Mouse (Mus musculus) liver, postnatal 0 days (tissue): ENCODE results near the gene Ptprg. TPM values are rescaled to one million over a fixed set of nuclear protein-coding genes. Genes with fewer than 3 reads are reported as not detected.

ENCODE experiments used
- ATAC-seq: fragments of 200-750 bp; cut with Nextera tagmentation; 2 replicates; pipeline ENCODE4 v1.8.0; 2017; ENCODE audit warnings: mild to moderate bottlenecking, moderate library complexity
- DNase-seq: peaks from one replicate; pipeline ENCODE4 v3.0.0-alpha.2; 2016
- H3K27ac ChIP-seq: fragments of 300-500 bp; sonication (generic); 2 replicates; pipeline ENCODE4 v1.5.1; 2014; ENCODE audit warnings: antibody characterized with exemption, moderate library complexity, mild to moderate bottlenecking, low read depth
- H3K27me3 ChIP-seq: fragments of 300-500 bp; sonication (generic); 2 replicates; pipeline ENCODE4 v1.6.1; 2014; ENCODE audit warnings: low read length, control low read depth, mixed read lengths; ENCODE audit not compliant: insufficient read depth
- H3K36me3 ChIP-seq: fragments of 300-500 bp; sonication (generic); replicated peaks from 2 replicates; pipeline ENCODE4 v1.6.1; 2014; ENCODE audit warnings: mild to moderate bottlenecking, control low read depth, low read length, moderate library complexity, mixed read lengths; ENCODE audit not compliant: insufficient read depth
- H3K4me1 ChIP-seq: fragments of 300-500 bp; sonication (generic); 2 replicates; pipeline ENCODE4 v1.6.1; 2014; ENCODE audit warnings: antibody characterized with exemption, mild to moderate bottlenecking, control low read depth; ENCODE audit not compliant: insufficient read depth
- H3K4me2 ChIP-seq: fragments of 300-500 bp; sonication (generic); 2 replicates; pipeline ENCODE4 v1.6.1; 2014; ENCODE audit warnings: low read depth, mild to moderate bottlenecking, low read length, moderate library complexity, mixed read lengths
- H3K4me3 ChIP-seq: fragments of 300-500 bp; sonication (generic); 2 replicates; pipeline ENCODE4 v1.5.1; 2014; ENCODE audit warnings: low read depth, low read length
- H3K9ac ChIP-seq: fragments of 300-500 bp; sonication (generic); replicated peaks from 2 replicates; pipeline ENCODE4 v1.6.1; 2014; ENCODE audit warnings: mild to moderate bottlenecking, moderate library complexity
- H3K9me3 ChIP-seq: fragments of 300-500 bp; sonication (generic); 2 replicates; pipeline ENCODE4 v1.6.1; 2016; ENCODE audit warnings: mild to moderate bottlenecking, control low read depth, low read length, mixed read lengths
- CTCF ChIP-seq: sonication (generic); IDR thresholded peaks from 2 replicates; pipeline ENCODE4 v1.5.1; 2016; ENCODE audit warnings: antibody characterized with exemption, low read depth
- EP300 ChIP-seq: IDR thresholded peaks from 2 replicates; pipeline ENCODE4 v1.6.1; 2016; ENCODE audit warnings: antibody characterized with exemption, low read depth, mild to moderate bottlenecking
- WGBS: fragments of 180-500 bp; shearing (Covaris S2); extraction: QIAGEN DNeasy Blood & Tissue Kit; methylation state at CpG from one replicate; pipeline ENCODE4 v1.1.7; 2014; ENCODE audit not compliant: insufficient replicate concordance; 5-methylcytosine and 5-hydroxymethylcytosine counted together
- polyA plus RNA-seq: library from polyadenylated mRNA; unstranded; fragments of >200 nt; fragmentation: Nextera tagmentation; extraction: Ambion mirVana; gene quantifications from 2 replicates; pipeline ENCODE4 v1.2.1, GENCODE M21; 2015

Gene Ptprg
- polyA plus RNA-seq, 1 experiment from 2014 or later, result 2.7 TPM

DNA sequence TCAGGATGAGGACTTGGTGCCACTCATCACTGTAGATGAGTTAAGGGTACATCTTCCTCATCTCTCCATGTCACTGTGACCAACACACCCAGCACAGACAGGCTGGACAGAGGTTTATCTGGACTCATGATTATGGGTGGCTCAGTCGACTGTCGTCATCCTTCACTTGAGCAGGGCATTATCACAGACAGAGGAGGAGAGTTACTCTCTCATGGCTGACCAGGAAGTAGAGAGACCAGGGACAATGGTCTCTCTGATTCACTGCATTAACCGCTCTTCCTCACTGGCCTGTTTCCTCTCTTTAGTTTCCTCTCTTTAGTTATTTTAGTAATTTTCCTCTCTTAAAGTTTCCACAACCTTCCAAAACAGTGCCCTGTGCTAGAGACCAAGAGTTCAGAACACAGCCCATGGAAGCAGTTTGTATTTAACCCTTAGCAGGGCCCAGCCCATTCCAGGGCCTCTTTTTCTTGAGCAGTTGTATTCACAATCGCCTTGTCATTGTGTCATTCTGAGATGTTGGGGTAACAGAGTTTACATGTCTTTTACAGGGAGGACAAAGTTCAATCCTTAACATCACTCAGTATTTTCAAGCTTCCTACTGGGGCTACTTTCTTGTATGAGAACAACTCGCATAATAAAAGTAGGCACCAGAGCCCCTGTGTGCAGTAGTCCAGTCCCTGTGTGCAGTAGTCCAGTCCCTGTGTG, 31.7 kb downstream of the Ptprg start:
- Histone ChIP-seq H3K4me2 (no peak overlapping the region), H3K9ac (no peak overlapping the region), H3K27ac (no peak overlapping the region), H3K9me3 (no peaks in the 10 kb centered on the region; the same call in 1 of the 2 replicates), H3K4me3 (no peak overlapping the region), H3K27me3 (no peaks in the 10 kb centered on the region), H3K4me1 (no peaks in the 10 kb centered on the region), H3K36me3 (no peaks in the 10 kb centered on the region)
- ATAC-seq (no peak), DNase-seq (no peak)
- TF ChIP-seq CTCF, result no peak
- TF ChIP-seq EP300, result no peak
- WGBS, result 58% methylated on average over 5 of the region's 5 CpGs

DNA sequence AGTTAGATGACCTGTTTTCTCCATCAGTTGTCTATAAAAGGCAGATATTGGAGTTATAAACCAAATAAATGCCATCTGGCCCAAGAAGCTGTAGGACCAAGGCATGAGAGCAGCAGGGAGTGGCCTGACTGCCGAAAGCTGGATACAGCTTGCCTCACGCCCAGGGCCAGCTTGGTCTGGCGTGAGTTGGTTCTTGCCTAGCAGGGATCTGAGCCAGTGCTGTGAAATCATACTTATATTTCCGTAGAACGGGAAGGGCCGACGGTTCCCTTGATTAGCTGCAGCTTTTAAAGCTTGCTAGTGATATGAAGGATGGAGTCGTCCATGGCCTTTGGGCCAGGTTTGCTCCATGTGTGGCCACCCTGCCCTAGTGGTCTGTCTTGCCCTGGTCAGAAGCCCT, 37.1 kb downstream of the Ptprg start:
- Histone ChIP-seq H3K4me2 (no peak overlapping the region), H3K27ac (no peak overlapping the region), H3K4me3 (no peak overlapping the region), H3K9ac (no peak overlapping the region), H3K4me1 (no peaks in the 10 kb centered on the region), H3K9me3 (no peaks in the 10 kb centered on the region), H3K27me3 (no peaks in the 10 kb centered on the region), H3K36me3 (no peaks in the 10 kb centered on the region)
- TF ChIP-seq EP300, result no peak
- TF ChIP-seq CTCF, result no peak
- no peak for ATAC-seq
- WGBS, result 80% methylated on average over 8 of the region's 8 CpGs
- DNase-seq, result no peak

DNA sequence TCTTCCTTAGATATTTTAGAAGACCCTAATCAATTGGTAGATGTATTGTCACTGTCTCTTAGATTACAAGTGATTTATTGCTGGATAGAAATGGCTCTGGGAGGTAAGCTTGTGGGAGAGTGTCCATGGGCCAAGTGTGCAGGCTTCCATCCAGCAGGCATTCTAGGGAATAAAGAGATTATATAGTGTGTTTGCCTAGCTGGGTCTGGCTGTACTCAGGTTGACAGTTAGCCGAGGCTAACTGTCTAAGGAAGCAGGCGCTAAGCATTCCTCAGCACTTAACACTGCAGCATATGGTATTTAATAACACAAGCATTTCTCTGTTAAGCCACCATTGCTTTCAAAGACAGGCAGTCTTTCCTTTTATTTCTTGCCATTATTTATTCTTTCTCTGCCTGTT, 39.3 kb downstream of the Ptprg start:
- Histone ChIP-seq H3K9me3 (no peaks in the 10 kb centered on the region), H3K4me1 (no peaks in the 10 kb centered on the region), H3K4me2 (no peak overlapping the region), H3K27ac (no peak overlapping the region), H3K9ac (no peak overlapping the region), H3K27me3 (no peaks in the 10 kb centered on the region), H3K36me3 (no peaks in the 10 kb centered on the region), H3K4me3 (no peak overlapping the region)
- 65% methylated on average over 2 of the region's 2 CpGs for WGBS
- no peak for TF ChIP-seq EP300
- no peak for TF ChIP-seq CTCF
- DNase-seq (no peak), ATAC-seq (no peak)

DNA sequence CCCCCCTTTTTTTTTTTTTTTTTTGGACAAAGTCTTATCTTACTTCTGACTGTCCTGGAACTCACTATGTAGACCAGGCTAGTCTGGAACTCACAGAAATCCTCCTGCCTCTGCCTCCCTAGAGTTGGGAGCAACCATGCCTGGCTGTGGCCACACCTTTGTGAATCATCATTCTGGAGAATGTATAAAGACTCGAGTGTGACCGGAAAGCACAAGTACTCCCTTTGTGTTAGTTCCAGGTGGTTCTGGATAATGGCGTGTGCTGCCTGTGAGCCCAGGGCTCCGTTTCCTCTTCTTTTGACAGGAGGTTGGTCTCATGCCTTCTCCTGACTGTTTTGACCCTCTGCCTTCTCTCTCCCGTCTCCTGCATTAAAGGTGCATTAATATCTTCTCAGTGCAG, 41.0 kb downstream of the Ptprg start:
- Histone ChIP-seq H3K27me3 (no peaks in the 10 kb centered on the region), H3K9me3 (no peaks in the 10 kb centered on the region), H3K27ac (no peak overlapping the region), H3K4me3 (no peak overlapping the region), H3K4me1 (no peaks in the 10 kb centered on the region), H3K36me3 (no peaks in the 10 kb centered on the region), H3K4me2 (no peak overlapping the region), H3K9ac (no peak overlapping the region)
- WGBS, result 73% methylated on average over 5 of the region's 5 CpGs
- ATAC-seq (no peak), DNase-seq (no peak)
- TF ChIP-seq CTCF (no peak), EP300 (no peak)

DNA sequence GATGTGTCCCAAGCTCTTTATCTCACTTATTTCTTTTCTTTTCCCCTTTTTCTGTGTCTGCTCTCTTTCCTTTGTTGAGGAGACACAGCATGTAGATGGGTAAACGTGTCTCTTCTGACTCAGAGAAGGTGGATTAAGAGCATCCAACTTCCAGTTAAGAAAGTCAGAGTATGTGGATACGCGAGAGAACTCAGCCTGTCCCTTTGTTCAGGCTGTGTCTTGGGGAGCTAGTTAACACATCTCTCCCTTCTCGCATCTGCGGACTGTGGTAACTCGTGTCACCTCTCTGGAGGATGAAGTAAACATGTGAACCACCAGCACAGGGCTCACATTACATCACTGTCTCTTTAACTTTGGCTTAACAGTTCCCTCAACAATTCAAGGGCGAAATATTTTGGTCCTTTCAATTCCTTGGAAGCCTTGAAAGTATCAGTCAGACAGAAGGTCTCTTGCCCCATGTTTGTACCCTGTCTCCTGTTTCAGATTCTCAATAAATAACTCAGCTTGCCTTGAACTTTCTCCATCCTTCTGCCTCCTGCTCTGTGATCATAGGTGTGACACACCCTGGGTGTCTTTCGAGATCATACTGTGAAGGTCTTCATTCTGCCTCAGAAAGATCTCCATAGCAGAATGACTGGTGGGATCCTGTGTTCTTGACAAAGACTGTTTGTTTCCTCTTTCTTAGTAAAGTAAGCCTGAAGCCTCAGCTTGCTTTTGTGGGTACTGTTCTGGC, 51.0 kb downstream of the Ptprg start:
- DNase-seq (no peak), ATAC-seq (no peak)
- H3K4me2 ChIP-seq, result no peak overlapping the region
- no peaks in the 10 kb centered on the region for H3K36me3 ChIP-seq
- H3K9ac ChIP-seq, result no peak overlapping the region
- 62% methylated on average over 8 of the region's 8 CpGs for WGBS
- H3K4me3 ChIP-seq, result no peak overlapping the region
- no peaks in the 10 kb centered on the region for H3K9me3 ChIP-seq
- TF ChIP-seq EP300, result no peak
- TF ChIP-seq CTCF, result no peak
- peaks cover 8% of the 10 kb centered on the region; the same call in 1 of the 2 replicates for H3K4me1 ChIP-seq
- H3K27me3 ChIP-seq, result no peaks in the 10 kb centered on the region
- H3K27ac ChIP-seq, result no peak overlapping the region

DNA sequence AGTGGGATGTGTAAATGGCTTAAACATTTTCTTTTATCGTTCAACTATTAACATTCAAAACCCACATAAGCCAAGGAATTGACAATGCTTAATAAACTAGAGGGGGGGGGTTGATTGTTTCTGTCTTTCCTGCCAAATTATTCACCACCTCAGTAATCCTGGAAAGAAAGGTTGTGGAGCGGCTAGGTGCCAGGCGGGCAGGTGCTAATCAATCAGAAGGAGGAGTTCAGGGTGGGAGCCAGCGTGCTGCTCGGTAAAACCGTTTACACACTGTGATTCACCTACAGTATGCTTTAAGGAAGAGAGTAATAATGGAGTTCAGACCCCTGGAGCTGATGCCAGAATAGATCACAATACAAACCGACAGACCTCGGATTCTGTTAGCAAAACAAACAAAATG, 55.0 kb downstream of the Ptprg start:
- H3K9me3 ChIP-seq, result no peaks in the 10 kb centered on the region
- WGBS, result 42% methylated on average over 8 of the region's 8 CpGs
- no peak overlapping the region for H3K4me3 ChIP-seq
- TF ChIP-seq CTCF (no peak), EP300 (no peak)
- DNase-seq, result no peak
- H3K4me2 ChIP-seq, result no peak overlapping the region
- peaks cover 8% of the 10 kb centered on the region; the same call in 1 of the 2 replicates for H3K4me1 ChIP-seq
- H3K27me3 ChIP-seq, result no peaks in the 10 kb centered on the region
- H3K9ac ChIP-seq, result no peak overlapping the region
- H3K27ac ChIP-seq, result no peak overlapping the region
- ATAC-seq, result no peak
- H3K36me3 ChIP-seq, result no peaks in the 10 kb centered on the region
